Mouse (Mus musculus): ENCODE measurements at regions not wholly inside any gene's neighbourhood (a gene's known extent, or its start where the extent isn't known, plus 50 kb on each side); places are given as distances from the start of the nearest gene placed in this dataset.

- H3K27me3 ChIP-seq (ENCODE audit: control insufficient read depth, insufficient read depth, low read length): no peaks in the 10 kb centered on the region
- no peaks in the 10 kb centered on the region for H3K36me3 ChIP-seq (ENCODE audit: control insufficient read depth, insufficient read depth, low read length)
- no peaks in the 10 kb centered on the region for H3K4me1 ChIP-seq (ENCODE audit: control insufficient read depth, insufficient read depth, low read length)
- TF ChIP-seq POLR2A (IDR thresholded peaks at IDR 0.05; ENCODE audit: borderline replicate concordance, extremely low read depth, insufficient read depth, insufficient read length): no peak
- 71% methylated on average over 2 of the region's 2 CpGs for WGBS
- no peak overlapping the region for H3K27ac ChIP-seq (replicated peaks; ENCODE audit: low read depth, low read length)
- no peaks in the 10 kb centered on the region for H3K9me3 ChIP-seq (ENCODE audit: control insufficient read depth, low read length)
- ATAC-seq (ENCODE audit: low FRiP score, low read depth) (no peak), DNase-seq (ENCODE audit: low spot score) (no peak)
- H3K9ac ChIP-seq (ENCODE audit: low read depth, low read length, severe bottlenecking): no peak overlapping the region
- H3K4me3 ChIP-seq (replicated peaks; ENCODE audit: low read length): no peak overlapping the region
- H3K4me2 ChIP-seq (replicated peaks; ENCODE audit: low read depth, low read length, severe bottlenecking): no peak overlapping the region
These were observed 301.3 kb upstream of the Clnk start for GRCm38 (mm10) chr5:39177891-39178290.

GRCm38 (mm10) chr5:39176906-39177305 is 300.3 kb upstream of the Clnk start:
- Histone ChIP-seq H3K9me3 (ENCODE audit: control insufficient read depth, low read length) (no peaks in the 10 kb centered on the region), H3K36me3 (ENCODE audit: control insufficient read depth, insufficient read depth, low read length) (no peaks in the 10 kb centered on the region), H3K4me1 (ENCODE audit: control insufficient read depth, insufficient read depth, low read length) (no peaks in the 10 kb centered on the region), H3K4me3 (replicated peaks; ENCODE audit: low read length) (no peak overlapping the region), H3K27ac (replicated peaks; ENCODE audit: low read depth, low read length) (no peak overlapping the region), H3K27me3 (ENCODE audit: control insufficient read depth, insufficient read depth, low read length) (no peaks in the 10 kb centered on the region), H3K9ac (ENCODE audit: low read depth, low read length, severe bottlenecking) (no peak overlapping the region), H3K4me2 (replicated peaks; ENCODE audit: low read depth, low read length, severe bottlenecking) (no peak overlapping the region)
- DNase-seq (ENCODE audit: low spot score) (no peak), ATAC-seq (ENCODE audit: low FRiP score, low read depth) (no peak)
- 93% methylated on average over 2 of the region's 2 CpGs for WGBS
- TF ChIP-seq POLR2A (IDR thresholded peaks at IDR 0.05; ENCODE audit: borderline replicate concordance, extremely low read depth, insufficient read depth, insufficient read length): no peak

DNA sequence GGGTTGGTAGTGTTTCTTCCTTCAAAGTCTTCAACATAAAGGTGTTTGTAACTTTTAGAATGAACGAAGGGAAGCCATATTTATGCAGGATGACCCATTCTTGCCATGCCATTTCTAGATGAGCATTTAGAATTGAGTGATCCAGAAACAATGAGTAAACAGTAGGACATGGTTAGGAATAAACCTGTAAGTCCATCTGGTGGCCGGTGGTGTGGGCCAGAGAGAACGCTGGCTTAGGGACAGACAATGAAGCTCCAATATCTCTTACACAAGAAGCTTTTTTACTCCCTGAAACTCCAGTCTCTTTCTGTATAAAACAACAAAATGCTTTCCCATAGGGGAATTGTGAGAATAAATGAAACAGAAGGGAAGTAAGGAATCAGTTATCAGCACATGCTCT is 296.9 kb upstream of the Clnk start:
- H3K4me3 ChIP-seq (replicated peaks; ENCODE audit: low read length): no peak overlapping the region
- no peaks in the 10 kb centered on the region for H3K9me3 ChIP-seq (ENCODE audit: control insufficient read depth, low read length)
- 90% methylated on average over 3 of the region's 3 CpGs for WGBS
- no peak for ATAC-seq (ENCODE audit: low FRiP score, low read depth)
- H3K9ac ChIP-seq (ENCODE audit: low read depth, low read length, severe bottlenecking): no peak overlapping the region
- H3K36me3 ChIP-seq (ENCODE audit: control insufficient read depth, insufficient read depth, low read length): no peaks in the 10 kb centered on the region
- no peak overlapping the region for H3K4me2 ChIP-seq (replicated peaks; ENCODE audit: low read depth, low read length, severe bottlenecking)
- no peaks in the 10 kb centered on the region for H3K4me1 ChIP-seq (ENCODE audit: control insufficient read depth, insufficient read depth, low read length)
- no peak for DNase-seq (ENCODE audit: low spot score)
- H3K27me3 ChIP-seq (ENCODE audit: control insufficient read depth, insufficient read depth, low read length): no peaks in the 10 kb centered on the region
- H3K27ac ChIP-seq (replicated peaks; ENCODE audit: low read depth, low read length): no peak overlapping the region
- no peak for TF ChIP-seq POLR2A (IDR thresholded peaks at IDR 0.05; ENCODE audit: borderline replicate concordance, extremely low read depth, insufficient read depth, insufficient read length)

- Histone ChIP-seq H3K4me1 (ENCODE audit: control insufficient read depth, insufficient read depth, low read length) (no peaks in the 10 kb centered on the region), H3K27ac (replicated peaks; ENCODE audit: low read depth, low read length) (no peak overlapping the region), H3K4me2 (replicated peaks; ENCODE audit: low read depth, low read length, severe bottlenecking) (no peak overlapping the region), H3K9me3 (ENCODE audit: control insufficient read depth, low read length) (no peaks in the 10 kb centered on the region), H3K9ac (ENCODE audit: low read depth, low read length, severe bottlenecking) (no peak overlapping the region), H3K27me3 (ENCODE audit: control insufficient read depth, insufficient read depth, low read length) (no peaks in the 10 kb centered on the region), H3K36me3 (ENCODE audit: control insufficient read depth, insufficient read depth, low read length) (no peaks in the 10 kb centered on the region), H3K4me3 (replicated peaks; ENCODE audit: low read length) (no peak overlapping the region)
- ATAC-seq (ENCODE audit: low FRiP score, low read depth): no peak
- WGBS: 86% methylated on average over 3 of the region's 3 CpGs
- no peak for DNase-seq (ENCODE audit: low spot score)
- no peak for TF ChIP-seq POLR2A (IDR thresholded peaks at IDR 0.05; ENCODE audit: borderline replicate concordance, extremely low read depth, insufficient read depth, insufficient read length)
These were observed 283.0 kb upstream of the Clnk start for GRCm38 (mm10) chr5:39159651-39160050.

GRCm38 (mm10) chr5:39155763-39156162 is 279.2 kb upstream of the Clnk start:
- no peak overlapping the region for H3K4me2 ChIP-seq (replicated peaks; ENCODE audit: low read depth, low read length, severe bottlenecking)
- no peaks in the 10 kb centered on the region for H3K4me1 ChIP-seq (ENCODE audit: control insufficient read depth, insufficient read depth, low read length)
- WGBS: 100% methylated on average over 1 of the region's 1 CpGs
- H3K9ac ChIP-seq (ENCODE audit: low read depth, low read length, severe bottlenecking): no peak overlapping the region
- H3K27me3 ChIP-seq (ENCODE audit: control insufficient read depth, insufficient read depth, low read length): no peaks in the 10 kb centered on the region
- ATAC-seq (ENCODE audit: low FRiP score, low read depth) (no peak), DNase-seq (ENCODE audit: low spot score) (no peak)
- no peak overlapping the region for H3K4me3 ChIP-seq (replicated peaks; ENCODE audit: low read length)
- TF ChIP-seq POLR2A (IDR thresholded peaks at IDR 0.05; ENCODE audit: borderline replicate concordance, extremely low read depth, insufficient read depth, insufficient read length): no peak
- no peak overlapping the region for H3K27ac ChIP-seq (replicated peaks; ENCODE audit: low read depth, low read length)
- H3K9me3 ChIP-seq (ENCODE audit: control insufficient read depth, low read length): no peaks in the 10 kb centered on the region
- H3K36me3 ChIP-seq (ENCODE audit: control insufficient read depth, insufficient read depth, low read length): no peaks in the 10 kb centered on the region

DNA sequence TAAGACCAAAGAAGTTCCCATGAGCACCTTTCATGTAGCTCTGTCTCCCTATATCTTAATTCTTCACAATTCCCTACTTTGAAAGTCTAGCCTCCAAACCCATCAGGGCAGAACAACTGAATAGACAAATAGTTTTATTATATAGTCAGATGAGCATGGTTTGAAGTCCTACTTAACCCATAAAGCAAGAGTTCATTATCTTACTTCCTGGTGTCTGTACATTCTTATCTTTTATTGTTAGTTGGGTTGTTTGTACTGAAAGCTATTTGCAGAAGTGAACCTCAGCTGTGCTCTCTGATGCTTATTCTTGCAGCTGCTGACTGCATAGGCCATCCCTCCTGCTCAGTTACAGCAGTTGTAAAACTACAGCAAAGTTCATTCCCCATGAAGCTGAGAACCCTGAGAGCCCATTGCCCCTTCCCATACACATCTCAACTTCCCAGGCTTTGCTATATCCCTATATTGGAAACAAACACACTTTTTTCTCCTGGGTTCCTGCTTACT is 276.7 kb upstream of the Clnk start:
- Histone ChIP-seq H3K4me1 (ENCODE audit: control insufficient read depth, insufficient read depth, low read length) (no peaks in the 10 kb centered on the region), H3K36me3 (ENCODE audit: control insufficient read depth, insufficient read depth, low read length) (no peaks in the 10 kb centered on the region), H3K27me3 (ENCODE audit: control insufficient read depth, insufficient read depth, low read length) (no peaks in the 10 kb centered on the region), H3K4me3 (replicated peaks; ENCODE audit: low read length) (no peak overlapping the region), H3K9ac (ENCODE audit: low read depth, low read length, severe bottlenecking) (no peak overlapping the region), H3K9me3 (ENCODE audit: control insufficient read depth, low read length) (no peaks in the 10 kb centered on the region), H3K27ac (replicated peaks; ENCODE audit: low read depth, low read length) (no peak overlapping the region), H3K4me2 (replicated peaks; ENCODE audit: low read depth, low read length, severe bottlenecking) (no peak overlapping the region)
- ATAC-seq (ENCODE audit: low FRiP score, low read depth) (no peak), DNase-seq (ENCODE audit: low spot score) (no peak)
- TF ChIP-seq POLR2A (IDR thresholded peaks at IDR 0.05; ENCODE audit: borderline replicate concordance, extremely low read depth, insufficient read depth, insufficient read length): no peak
